Mouse (Mus musculus): Measurements from ENCODE around the gene Pbx1.

DNA sequence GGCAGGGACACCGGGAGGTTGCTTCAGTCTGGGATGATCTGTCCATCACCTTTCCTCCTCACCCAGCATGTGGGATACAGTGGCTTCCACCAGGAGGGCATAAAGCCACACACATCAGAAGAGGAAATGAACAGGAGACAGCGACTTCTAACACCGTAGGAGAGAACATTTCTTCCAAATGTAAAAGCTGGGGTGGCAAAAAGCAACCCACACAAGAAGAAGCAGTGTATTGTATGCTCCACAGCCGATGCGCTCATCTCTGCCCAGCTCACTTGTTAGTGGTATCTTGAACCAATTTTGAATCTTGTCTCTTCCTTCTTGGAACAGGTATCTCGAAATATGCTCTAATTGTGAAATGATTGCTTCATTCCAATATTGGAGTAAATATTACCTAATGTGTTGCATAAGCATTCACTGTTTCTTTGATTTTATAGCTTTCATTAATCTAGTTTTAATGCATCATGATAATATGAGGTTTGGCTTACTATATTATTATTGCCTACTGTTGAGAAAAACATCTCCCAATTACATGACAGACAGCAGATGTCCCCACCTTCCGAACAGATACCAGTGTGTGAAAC, 95.7 kb downstream of the Pbx1 start:
- TF ChIP-seq CTCF (IDR thresholded peaks at IDR 0.05; ENCODE audit: low read depth), result no peak
- no peak for TF ChIP-seq EP300 (IDR thresholded peaks at IDR 0.05; ENCODE audit: low read depth)
